Mouse (Mus musculus) heart, embryonic 12.5 days (tissue): ENCODE data around the gene Gm45837. TPM values are rescaled to one million over a fixed set of nuclear protein-coding genes. Genes with fewer than 3 reads are reported as not detected.

ENCODE experiments used
- ATAC-seq: fragments of 200-750 bp; cut with Nextera tagmentation; 2 replicates; pipeline ENCODE4 v1.8.0; 2017; ENCODE audit warnings: moderate TSS enrichment, moderate library complexity; ENCODE audit not compliant: insufficient number of reproducible peaks, low FRiP score
- H3K27ac ChIP-seq: fragments of 300-500 bp; sonication (generic); 2 replicates; pipeline ENCODE4 v1.5.1; 2016; ENCODE audit warnings: mild to moderate bottlenecking, moderate library complexity; ENCODE audit not compliant: poor library complexity, severe bottlenecking
- H3K27me3 ChIP-seq: fragments of 300-500 bp; sonication (generic); replicated peaks from 2 replicates; pipeline ENCODE4 v1.6.1; 2016; ENCODE audit warnings: mild to moderate bottlenecking, moderate library complexity
- H3K36me3 ChIP-seq: fragments of 300-500 bp; sonication (generic); 2 replicates; pipeline ENCODE4 v1.6.1; 2016; ENCODE audit warnings: mild to moderate bottlenecking, moderate library complexity
- H3K4me1 ChIP-seq: fragments of 300-500 bp; sonication (generic); replicated peaks from 2 replicates; pipeline ENCODE4 v1.6.1; 2016; ENCODE audit warnings: mild to moderate bottlenecking
- H3K4me2 ChIP-seq: fragments of 300-500 bp; sonication (generic); 2 replicates; pipeline ENCODE4 v1.6.1; 2016; ENCODE audit warnings: mild to moderate bottlenecking, moderate library complexity
- H3K4me3 ChIP-seq: fragments of 300-500 bp; sonication (generic); 2 replicates; pipeline ENCODE4 v1.5.1; 2016; ENCODE audit warnings: mild to moderate bottlenecking
- H3K9ac ChIP-seq: fragments of 300-500 bp; sonication (generic); 2 replicates; pipeline ENCODE4 v1.6.1; 2016; ENCODE audit warnings: mild to moderate bottlenecking, moderate library complexity
- H3K9me3 ChIP-seq: fragments of 300-500 bp; sonication (generic); replicated peaks from 2 replicates; pipeline ENCODE4 v1.6.1; 2016; ENCODE audit warnings: mild to moderate bottlenecking, moderate library complexity
- WGBS: fragments of 180-500 bp; shearing (Covaris S2); methylation state at CpG from one replicate; pipeline ENCODE4 v1.1.7; 2016; 5-methylcytosine and 5-hydroxymethylcytosine counted together
- polyA plus RNA-seq: library from polyadenylated mRNA; unstranded; fragments of >200 nt; fragmentation: Nextera tagmentation; extraction: Ambion mirVana; gene quantifications from 2 replicates; pipeline ENCODE4 v1.2.1, GENCODE M21; 2016

Gene Gm45837
- polyA plus RNA-seq, 1 experiment from 2014 or later, result 0.74 TPM

DNA sequence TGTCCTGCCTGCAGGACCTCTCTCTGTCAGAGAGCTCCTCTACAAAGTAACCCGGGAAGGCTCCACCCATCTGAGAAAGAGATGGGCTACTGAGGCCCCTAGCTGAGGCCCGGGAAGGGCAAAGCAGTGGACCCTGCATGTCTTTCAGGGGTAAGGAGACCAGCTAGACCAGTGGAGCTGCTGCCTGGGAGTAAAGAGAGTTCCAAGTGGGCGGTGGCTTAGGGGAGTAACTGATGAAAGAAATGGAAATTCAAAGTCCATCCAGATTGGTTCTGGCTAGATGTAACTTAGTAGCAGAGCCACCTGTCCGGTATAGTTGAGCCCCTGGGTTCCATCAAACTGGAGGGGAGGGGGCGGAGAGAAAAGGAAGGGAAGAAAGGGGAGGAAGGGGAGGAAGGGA lies 123.7 kb downstream of the Gm45837 start:
- Histone ChIP-seq H3K36me3 (no peaks in the 10 kb centered on the region), H3K27ac (no peak overlapping the region), H3K4me2 (no peak overlapping the region), H3K9ac (no peak overlapping the region), H3K4me1 (no peaks in the 10 kb centered on the region), H3K9me3 (no peaks in the 10 kb centered on the region), H3K27me3 (peaks cover 20% of the 10 kb centered on the region), H3K4me3 (no peak overlapping the region)
- WGBS, result 31% methylated on average over 5 of the region's 5 CpGs
- ATAC-seq, result no peak

DNA sequence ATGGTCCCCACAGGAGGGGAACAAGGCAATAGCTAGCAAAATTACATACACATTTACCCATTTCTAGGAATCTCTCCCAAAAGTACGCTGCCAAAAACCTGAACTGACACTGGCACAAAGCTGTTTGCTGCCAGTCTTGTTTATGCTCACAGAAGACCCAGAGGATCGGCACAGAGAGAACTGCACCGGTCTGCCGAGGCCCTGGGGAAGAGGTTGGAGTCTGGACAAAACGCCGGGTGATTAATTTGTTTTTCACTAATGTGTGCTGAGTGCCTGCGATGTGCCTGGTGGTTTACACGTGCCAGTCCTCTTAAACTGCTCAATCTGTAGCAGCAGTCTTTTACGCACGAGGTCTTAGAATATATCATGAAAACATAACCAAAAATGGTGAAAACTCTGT lies 124.4 kb downstream of the Gm45837 start:
- Histone ChIP-seq H3K36me3 (no peaks in the 10 kb centered on the region), H3K9me3 (no peaks in the 10 kb centered on the region), H3K4me3 (no peak overlapping the region), H3K9ac (no peak overlapping the region), H3K4me2 (no peak overlapping the region), H3K4me1 (no peaks in the 10 kb centered on the region), H3K27me3 (peaks cover 20% of the 10 kb centered on the region), H3K27ac (no peak overlapping the region)
- ATAC-seq, result no peak
- 81% methylated on average over 10 of the region's 10 CpGs for WGBS

DNA sequence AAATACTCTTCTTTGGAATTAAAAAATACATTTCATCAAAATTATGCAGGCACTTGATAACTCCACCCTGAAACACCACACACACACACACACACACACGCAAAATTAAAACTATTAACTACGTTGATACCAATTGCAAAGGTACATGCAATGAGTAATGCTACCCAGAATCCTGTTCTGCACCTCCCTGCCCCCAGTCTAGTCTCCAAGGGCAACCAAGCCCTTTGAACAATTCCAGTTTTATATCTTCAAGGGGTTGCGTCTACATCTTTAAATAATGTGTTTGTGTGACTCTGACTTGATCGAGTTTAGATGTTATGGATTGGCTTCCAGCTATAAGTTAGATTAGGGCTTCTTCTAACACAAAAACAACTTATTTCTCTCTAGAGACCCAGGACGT lies 124.8 kb downstream of the Gm45837 start:
- Histone ChIP-seq H3K36me3 (no peaks in the 10 kb centered on the region), H3K4me1 (no peaks in the 10 kb centered on the region), H3K4me2 (no peak overlapping the region), H3K4me3 (no peak overlapping the region), H3K9me3 (no peaks in the 10 kb centered on the region), H3K27ac (no peak overlapping the region), H3K27me3 (peaks cover 20% of the 10 kb centered on the region), H3K9ac (no peak overlapping the region)
- no peak for ATAC-seq
- WGBS, result 78% methylated on average over 5 of the region's 5 CpGs

DNA sequence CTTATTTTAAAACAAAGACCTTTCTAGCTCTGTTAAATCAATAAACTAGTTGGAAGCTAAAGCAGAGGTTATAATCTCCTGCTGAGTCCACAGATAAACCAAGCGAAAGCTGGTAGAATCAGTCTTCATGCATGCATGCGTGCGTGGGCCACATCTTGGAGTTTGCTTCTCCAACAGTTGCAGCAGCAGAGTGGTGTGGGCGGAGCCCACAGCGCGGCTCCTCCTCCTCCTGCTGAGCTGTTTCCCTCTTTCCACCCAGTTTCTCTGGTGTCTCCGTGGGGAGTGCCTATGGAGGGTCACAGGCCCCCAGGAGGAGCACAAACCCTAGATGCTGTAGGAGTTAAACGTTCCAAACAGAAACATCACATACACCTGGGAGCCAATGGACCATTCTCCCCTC lies 126.9 kb downstream of the Gm45837 start:
- ATAC-seq, result no peak
- Histone ChIP-seq H3K4me1 (no peaks in the 10 kb centered on the region), H3K27ac (no peak overlapping the region), H3K36me3 (no peaks in the 10 kb centered on the region), H3K27me3 (peaks cover 20% of the 10 kb centered on the region), H3K4me2 (no peak overlapping the region), H3K9ac (no peak overlapping the region), H3K9me3 (no peaks in the 10 kb centered on the region), H3K4me3 (no peak overlapping the region)
- 34% methylated on average over 8 of the region's 8 CpGs for WGBS

DNA sequence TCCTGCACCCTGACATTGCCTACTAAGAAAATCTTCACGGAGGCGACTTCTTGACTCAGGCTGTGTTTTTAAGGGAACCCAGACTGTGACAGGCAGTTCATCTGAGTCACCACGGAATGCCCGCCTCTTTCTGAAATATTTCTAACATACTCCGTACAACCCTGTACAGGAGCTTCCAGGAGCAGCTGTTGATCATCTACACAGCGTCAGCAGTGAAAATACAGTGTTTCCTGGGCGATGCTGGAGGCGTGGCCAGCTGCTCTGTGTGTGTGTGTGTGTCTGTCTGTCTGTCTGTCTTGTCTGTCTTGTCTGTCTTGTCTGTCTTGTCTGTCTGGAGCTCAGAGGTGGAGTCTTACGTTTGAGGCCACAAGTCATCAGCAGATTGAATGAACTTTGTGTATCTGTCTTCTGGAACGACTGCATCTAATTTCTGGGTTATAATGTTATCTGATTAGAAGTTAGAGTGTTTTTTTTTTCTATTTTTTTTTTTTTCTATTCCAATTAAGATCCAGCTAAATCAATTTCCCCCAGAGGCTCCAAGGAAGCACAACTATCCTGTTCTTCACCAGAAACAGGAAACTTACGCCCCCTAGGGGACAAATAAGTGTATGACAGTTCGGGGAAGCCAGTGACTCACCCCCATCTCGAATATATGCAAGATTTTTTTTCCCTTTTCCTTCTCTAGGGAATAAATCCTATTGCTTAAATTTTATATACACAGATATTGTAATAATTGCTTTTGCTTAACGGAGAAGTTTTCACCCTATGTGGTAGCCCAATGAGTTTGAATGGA lies 127.7 kb downstream of the Gm45837 start:
- Histone ChIP-seq H3K4me1 (no peaks in the 10 kb centered on the region), H3K4me2 (no peak overlapping the region), H3K27me3 (peaks cover 19% of the 10 kb centered on the region), H3K9me3 (no peaks in the 10 kb centered on the region), H3K9ac (no peak overlapping the region), H3K36me3 (no peaks in the 10 kb centered on the region), H3K27ac (no peak overlapping the region), H3K4me3 (no peak overlapping the region)
- WGBS, result 48% methylated on average over 14 of the region's 14 CpGs
- no peak for ATAC-seq

DNA sequence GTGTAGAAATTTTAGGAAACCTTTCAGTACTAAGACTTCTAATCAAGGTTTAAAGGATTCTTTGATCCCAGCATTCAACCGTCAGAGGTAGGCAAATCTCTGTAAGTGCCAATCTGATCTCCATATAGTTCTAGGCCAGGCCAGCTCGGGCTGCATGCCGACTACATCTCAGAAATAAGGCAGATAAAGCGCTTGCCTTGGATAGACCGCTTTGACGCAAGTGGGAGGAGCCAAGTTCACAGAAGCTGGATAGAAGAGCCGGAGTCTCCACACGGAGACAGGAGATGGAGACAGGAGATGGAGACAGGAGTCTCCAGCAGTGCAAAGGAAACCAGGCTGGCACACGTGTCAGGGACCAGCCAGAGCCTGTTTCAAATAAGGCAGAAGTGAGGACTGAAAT lies 129.1 kb downstream of the Gm45837 start:
- no peaks in the 10 kb centered on the region for H3K36me3 ChIP-seq
- H3K4me1 ChIP-seq, result no peaks in the 10 kb centered on the region
- 30% methylated on average over 9 of the region's 9 CpGs for WGBS
- peaks cover 7% of the 10 kb centered on the region; the same call in 1 of the 2 replicates for H3K27me3 ChIP-seq
- H3K4me3 ChIP-seq, result no peak overlapping the region
- H3K9ac ChIP-seq, result no peak overlapping the region
- no peaks in the 10 kb centered on the region for H3K9me3 ChIP-seq
- H3K4me2 ChIP-seq, result no peak overlapping the region
- no peak for ATAC-seq
- H3K27ac ChIP-seq, result no peak overlapping the region

DNA sequence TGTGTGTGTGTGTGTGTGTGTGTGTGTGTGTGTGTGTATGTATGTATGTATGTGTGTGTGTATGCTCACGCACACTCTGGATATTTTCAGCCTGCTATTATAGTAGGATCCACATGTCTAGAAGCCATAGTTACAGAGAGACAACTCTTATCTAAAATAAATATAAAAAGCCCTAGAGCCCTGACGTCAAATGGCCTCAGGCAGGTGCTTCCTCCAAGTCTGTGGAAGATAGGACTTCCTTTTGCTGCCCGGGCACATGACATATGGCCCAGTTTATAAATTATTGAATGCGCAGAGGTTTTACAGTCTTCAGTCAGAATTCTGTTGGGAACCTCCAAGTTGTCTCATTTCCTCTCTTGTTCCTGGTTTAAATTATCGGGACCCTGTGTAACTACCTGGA lies 130.0 kb downstream of the Gm45837 start:
- H3K4me3 ChIP-seq, result no peak overlapping the region
- H3K27me3 ChIP-seq, result no peaks in the 10 kb centered on the region
- WGBS, result 53% methylated on average over 5 of the region's 5 CpGs
- no peaks in the 10 kb centered on the region for H3K36me3 ChIP-seq
- no peak overlapping the region for H3K4me2 ChIP-seq
- no peak for ATAC-seq
- no peak overlapping the region for H3K9ac ChIP-seq
- no peaks in the 10 kb centered on the region for H3K4me1 ChIP-seq
- H3K9me3 ChIP-seq, result no peaks in the 10 kb centered on the region
- no peak overlapping the region for H3K27ac ChIP-seq

DNA sequence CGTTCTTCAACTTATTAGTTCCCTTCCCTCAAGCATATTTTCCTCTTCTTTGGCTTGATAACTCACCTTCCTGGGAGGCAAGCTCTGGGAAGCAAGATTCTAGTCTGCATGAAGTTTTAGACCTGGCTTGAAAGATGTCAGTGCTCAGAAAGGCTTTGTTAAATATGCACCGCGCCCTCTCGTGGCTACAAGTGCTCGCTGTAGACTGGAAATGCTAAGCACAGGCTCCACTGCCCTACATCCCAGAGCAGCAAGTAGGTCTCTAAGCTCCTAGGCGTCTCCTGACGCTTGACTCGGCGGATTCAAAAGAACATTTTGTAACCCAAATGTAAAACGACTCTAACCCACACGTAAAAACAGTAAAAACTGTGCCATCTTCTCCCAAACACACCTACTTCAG lies 130.4 kb downstream of the Gm45837 start:
- H3K27ac ChIP-seq, result no peak overlapping the region
- H3K9me3 ChIP-seq, result no peaks in the 10 kb centered on the region
- ATAC-seq, result no peak
- 6% methylated on average over 11 of the region's 11 CpGs for WGBS
- H3K9ac ChIP-seq, result no peak overlapping the region
- no peak overlapping the region for H3K4me3 ChIP-seq
- no peaks in the 10 kb centered on the region for H3K4me1 ChIP-seq
- H3K4me2 ChIP-seq, result no peak overlapping the region
- H3K36me3 ChIP-seq, result no peaks in the 10 kb centered on the region
- H3K27me3 ChIP-seq, result no peaks in the 10 kb centered on the region

DNA sequence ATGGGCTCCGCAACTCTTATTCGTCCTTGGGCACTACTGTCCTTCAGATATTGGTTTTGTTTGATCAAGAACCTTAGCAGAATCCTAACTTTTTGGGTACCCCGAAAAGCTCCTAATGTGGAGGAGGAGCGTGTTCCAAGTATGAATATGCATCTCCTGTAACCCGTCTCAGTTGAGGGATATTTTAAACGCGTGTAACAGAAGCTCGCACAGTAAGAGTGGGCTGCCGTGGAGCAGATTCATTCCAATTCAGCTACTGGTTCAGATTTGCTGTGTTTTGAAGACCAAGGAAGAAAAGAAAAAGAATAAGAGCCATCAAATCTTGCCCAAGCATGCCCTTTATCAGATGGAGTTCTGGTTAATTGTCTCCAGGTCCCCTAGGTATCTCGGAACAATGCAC lies 131.0 kb downstream of the Gm45837 start:
- H3K9ac ChIP-seq, result no peak overlapping the region
- no peak overlapping the region for H3K4me3 ChIP-seq
- no peaks in the 10 kb centered on the region for H3K9me3 ChIP-seq
- no peaks in the 10 kb centered on the region for H3K36me3 ChIP-seq
- WGBS, result 73% methylated on average over 10 of the region's 10 CpGs
- H3K4me1 ChIP-seq, result no peaks in the 10 kb centered on the region
- H3K27ac ChIP-seq, result no peak overlapping the region
- ATAC-seq, result no peak
- no peak overlapping the region for H3K4me2 ChIP-seq
- no peaks in the 10 kb centered on the region for H3K27me3 ChIP-seq

DNA sequence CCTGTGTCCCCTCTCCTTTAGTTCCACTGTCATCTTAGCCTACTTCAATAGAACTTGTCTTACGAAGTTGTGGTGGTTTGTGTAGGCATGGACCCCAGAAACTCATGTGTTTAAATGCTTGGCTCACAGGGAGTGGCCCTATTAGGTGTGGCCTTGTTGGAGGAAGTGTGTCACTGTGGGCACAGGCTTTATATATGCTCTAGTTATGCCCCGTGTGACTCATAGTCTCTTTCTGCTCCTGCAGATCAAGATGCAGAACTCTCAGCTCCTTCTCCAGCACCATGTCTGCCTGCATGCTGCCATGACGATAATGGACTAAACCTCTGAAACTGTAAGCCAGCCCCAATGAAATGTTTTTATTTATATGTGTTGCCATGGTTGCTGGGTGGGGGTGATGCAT lies 137.0 kb downstream of the Gm45837 start:
- no peak overlapping the region for H3K27ac ChIP-seq
- no peaks in the 10 kb centered on the region for H3K36me3 ChIP-seq
- peaks cover 6% of the 10 kb centered on the region; the same call in 1 of the 2 replicates for H3K4me1 ChIP-seq
- H3K9me3 ChIP-seq, result no peaks in the 10 kb centered on the region
- H3K9ac ChIP-seq, result no peak overlapping the region
- no peak overlapping the region for H3K4me3 ChIP-seq
- 78% methylated on average over 3 of the region's 3 CpGs for WGBS
- ATAC-seq, result no peak
- H3K27me3 ChIP-seq, result no peaks in the 10 kb centered on the region
- H3K4me2 ChIP-seq, result no peak overlapping the region

DNA sequence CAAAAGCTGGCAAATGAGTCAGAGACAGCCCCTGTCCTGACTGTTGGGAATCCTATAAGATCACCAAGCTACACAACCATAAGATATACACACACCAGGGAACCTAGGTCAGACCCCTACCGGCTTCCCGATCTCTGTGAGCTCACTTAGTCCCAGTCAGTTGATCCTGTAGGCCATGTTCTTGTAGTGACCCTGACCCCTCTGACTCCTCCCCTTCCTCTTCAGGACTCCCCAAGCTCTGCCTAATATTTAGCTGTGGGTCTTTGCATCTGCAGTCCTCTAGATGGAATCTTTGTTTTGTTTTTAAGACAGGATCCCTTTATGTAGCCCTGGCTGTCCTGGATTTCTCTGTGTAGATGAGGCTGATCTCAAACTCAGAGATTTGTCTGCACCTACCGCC lies 138.6 kb downstream of the Gm45837 start:
- 76% methylated on average over 3 of the region's 3 CpGs for WGBS
- peaks cover 6% of the 10 kb centered on the region; the same call in 1 of the 2 replicates for H3K4me1 ChIP-seq

More for the DNA sequence above, 138.6 kb downstream of the Gm45837 start:
- no peak for ATAC-seq
- H3K4me3 ChIP-seq, result no peak overlapping the region
- no peaks in the 10 kb centered on the region for H3K27me3 ChIP-seq
- no peaks in the 10 kb centered on the region for H3K9me3 ChIP-seq
- no peaks in the 10 kb centered on the region for H3K36me3 ChIP-seq
- H3K27ac ChIP-seq, result no peak overlapping the region
- H3K4me2 ChIP-seq, result no peak overlapping the region
- no peak overlapping the region for H3K9ac ChIP-seq
